Comparison of ENCODE assay signal across 8 mouse cellular contexts in the genomic region with DNA sequence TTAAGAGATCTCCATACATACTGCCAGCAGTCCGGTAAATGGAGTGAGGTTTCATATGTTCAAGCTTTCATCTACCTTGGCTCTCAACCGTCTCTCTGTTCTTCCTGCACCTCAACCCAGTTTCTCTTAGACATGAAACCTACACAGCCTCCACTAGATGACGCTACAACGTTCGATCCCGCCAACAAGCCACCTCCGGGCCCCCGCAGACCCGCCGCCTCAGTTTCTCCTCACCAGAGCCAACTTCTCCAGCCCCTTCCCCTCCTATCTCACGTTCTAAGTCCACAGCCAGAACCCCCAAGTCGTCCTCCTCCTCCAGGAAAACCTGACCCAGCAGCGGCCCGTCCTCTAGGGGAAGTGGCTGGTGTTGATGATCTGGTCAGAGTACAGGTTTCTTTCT. TPM values are rescaled to one million over a fixed set of nuclear protein-coding genes. Genes with fewer than 3 reads are reported as not detected.
DNase-seq lines count a peak whose midpoint lies in the region; ATAC-seq lines count a peak whose summit lies in the region.

No protein-coding gene starts in this region.

- H3K36me3 ChIP-seq in heart, embryonic 14.5 days (ENCODE audit: control insufficient read depth, insufficient read depth, low read length) = no peaks in the 10 kb centered on the region
- no peaks in the 10 kb centered on the region for H3K36me3 ChIP-seq in stomach, embryonic 14.5 days (ENCODE audit: control insufficient read depth, insufficient read depth, low read length)

- H3K4me1 ChIP-seq in heart, embryonic 14.5 days (ENCODE audit: control insufficient read depth in 2 of 2, insufficient read depth in 2 of 2, low read length in 2 of 2) = peaks cover 12 to 16% of the 10 kb centered on the region in 2 experiments
- peaks cover 9% of the 10 kb centered on the region; the same call in 1 of the 2 replicates for H3K4me1 ChIP-seq in stomach, embryonic 14.5 days (ENCODE audit: control insufficient read depth, insufficient read depth, low read length)

- H3K27me3 ChIP-seq in heart, embryonic 14.5 days (ENCODE audit: control insufficient read depth, insufficient read depth, low read length) = no peaks in the 10 kb centered on the region
- H3K27me3 ChIP-seq in stomach, embryonic 14.5 days (ENCODE audit: control insufficient read depth, insufficient read depth, low read length) = no peaks in the 10 kb centered on the region

- ATAC-seq in heart, embryonic 14.5 days (ENCODE audit: insufficient number of reproducible peaks, insufficient read depth, low FRiP score, low read depth) = no peak
- peak; percentile 89 for ATAC-seq in megakaryocyte progenitor cell, adult 5-6 weeks (replicated peaks; ENCODE audit: poor library complexity)
- no peak for ATAC-seq in stomach, embryonic 14.5 days (ENCODE audit: insufficient number of reproducible peaks, insufficient read depth, low FRiP score, low read depth)

- peak overlapping the region; percentile 53 to 59 for H3K4me3 ChIP-seq in heart, embryonic 14.5 days (ENCODE audit: control insufficient read depth in 1 of 2, insufficient read depth in 1 of 2, low read depth in 1 of 2, low read length in 2 of 2)
- H3K4me3 ChIP-seq in stomach, embryonic 14.5 days (ENCODE audit: low read depth, low read length) = peak overlapping the region; percentile 36

- 30% methylated on average over 14 of the region's 14 CpGs for WGBS in heart, embryonic 14.5 days
- WGBS in stomach, embryonic 14.5 days = 33% methylated on average over 14 of the region's 14 CpGs

- H3K27ac ChIP-seq in heart, embryonic 14.5 days (replicated peaks in 1 of 2; ENCODE audit: control insufficient read depth in 1 of 2, insufficient read depth in 1 of 2, low read depth in 2 of 2, low read length in 2 of 2) = peak overlapping the region in 1 of 2 experiments; percentile 82; a peak in 2 of 4 replicates
- H3K27ac ChIP-seq in stomach, embryonic 14.5 days (ENCODE audit: low read length) = no peak overlapping the region

- H3K4me2 ChIP-seq in heart, embryonic 14.5 days (ENCODE audit: low read length) = peak overlapping the region; percentile 96
- peak overlapping the region; percentile 92 for H3K4me2 ChIP-seq in stomach, embryonic 14.5 days (replicated peaks; ENCODE audit: low read depth, low read length)

- DNase-seq in heart, adult 11 months = peak; percentile 91
- DNase-seq in heart, adult 8-10 months (ENCODE audit: low spot score) = no peak
- peak; percentile 50 for DNase-seq in brain, adult 2 months (ENCODE audit: low read depth, low spot score)
- peak; percentile 39 to 44 for DNase-seq in kidney, postnatal 36 days
- no peak for DNase-seq in frontal cortex, postnatal 36 days (ENCODE audit: low spot score in 2 of 2)

- no peaks in the 10 kb centered on the region for H3K9me3 ChIP-seq in heart, embryonic 14.5 days (ENCODE audit: control insufficient read depth, low read length)
- no peaks in the 10 kb centered on the region for H3K9me3 ChIP-seq in stomach, embryonic 14.5 days (ENCODE audit: control insufficient read depth, low read depth, low read length)

- peak overlapping the region; percentile 65 for H3K9ac ChIP-seq in heart, embryonic 14.5 days (ENCODE audit: low read length)
- H3K9ac ChIP-seq in stomach, embryonic 14.5 days (replicated peaks; ENCODE audit: low read depth, low read length) = 0 out of 2 replicates have a peak overlapping the region, but pooled peaks have one; percentile 25

RNA-seq across cellular contexts. Expression of a gene that starts 32.7 kb away (rescaled TPM):
- 100 to 1,000 TPM; 830 to 950 (median 884) TPM for total RNA-seq in heart, adult 8-10 months (2022)
- 3,749 and 4,011 TPM in 2 replicates for polyA plus RNA-seq in heart, embryonic 14.5 days (2014; fragmentation: Nextera tagmentation; extraction: Ambion mirVana)
- 20,259 and 20,522 TPM in 2 replicates for total RNA-seq in megakaryocyte progenitor cell, adult 5-6 weeks (2015)
- total RNA-seq in megakaryocyte progenitor cell, adult 5-6 weeks (2017) = 11,199 and 11,450 TPM in 2 replicates
- polyA plus RNA-seq in stomach, embryonic 14.5 days (2014; fragmentation: Nextera tagmentation; extraction: Ambion mirVana) = 5,753 and 5,798 TPM in 2 replicates

Comparison
In these comparisons a context has a peak if more than half of its experiments do, and no peak if none do; other contexts are left out.
1. DNase-seq: peak in heart, adult 11 months (single experiment), brain, adult 2 months (single experiment) and kidney, postnatal 36 days (2 of 2); none in heart, adult 8-10 months (single experiment) and frontal cortex, postnatal 36 days (0 of 2).
2. RNA of a gene that starts 32.7 kb away (total RNA-seq): 11,199 to 20,522 TPM in megakaryocyte progenitor cell, adult 5-6 weeks; 830 to 950 TPM in heart, adult 8-10 months; every median in the first group is over 10 times any median in the second.